Comparison of ENCODE assay signal across 24 mouse cellular contexts in genomic region chr14:75728111-75728510, GRCm38 (mm10).
"Had no signal": no experiment of that assay in that cellular context is flagged by ENCODE, and none has a peak within 500 bp of the region (broad histone marks: within the 10 kb centered on the region; RNA-seq: fewer than 3 reads in every experiment).

No protein-coding gene starts in this region.

- H3K4me1 ChIP-seq: heart, embryonic 10.5 days; heart, embryonic 12.5 days; hindbrain, embryonic 13.5 days; hindbrain, embryonic 15.5 days; kidney, embryonic 15.5 days; limb, embryonic 10.5 days; limb, embryonic 12.5 days; liver, embryonic 15.5 days had no signal

- H3K9ac ChIP-seq: heart, embryonic 12.5 days; hindbrain, embryonic 13.5 days; hindbrain, embryonic 15.5 days; kidney, embryonic 15.5 days; limb, embryonic 12.5 days; liver, embryonic 13.5 days; liver, embryonic 15.5 days had no signal

- H3K4me2 ChIP-seq: heart, embryonic 12.5 days; hindbrain, embryonic 13.5 days; hindbrain, embryonic 15.5 days; kidney, embryonic 15.5 days; limb, embryonic 12.5 days; liver, embryonic 11.5 days; liver, embryonic 13.5 days; liver, embryonic 15.5 days had no signal

- H3K4me3 ChIP-seq: gastrocnemius, adult 2 months; heart, embryonic 10.5 days; heart, embryonic 12.5 days; hindbrain, embryonic 13.5 days; hindbrain, embryonic 15.5 days; kidney, embryonic 15.5 days; left cerebral cortex, adult 2 months; limb, embryonic 10.5 days; limb, embryonic 12.5 days; liver, embryonic 13.5 days; liver, embryonic 15.5 days had no signal

- H3K27ac ChIP-seq: gastrocnemius, adult 2 months; heart, embryonic 10.5 days; hindbrain, embryonic 13.5 days; hindbrain, embryonic 15.5 days; hindbrain, postnatal 0 days; kidney, embryonic 15.5 days; kidney, postnatal 0 days; left cerebral cortex, adult 2 months; limb, embryonic 10.5 days; limb, embryonic 12.5 days; liver, embryonic 13.5 days; liver, embryonic 15.5 days had no signal

- ATAC-seq: hindbrain, postnatal 0 days had no signal

- H3K9me3 ChIP-seq: heart, embryonic 10.5 days; heart, embryonic 12.5 days; hindbrain, embryonic 13.5 days; hindbrain, embryonic 15.5 days; kidney, embryonic 15.5 days; limb, embryonic 10.5 days; limb, embryonic 12.5 days; liver, embryonic 13.5 days; liver, embryonic 15.5 days had no signal

- DNase-seq: gastrocnemius, adult 2 months; gastrocnemius, postnatal 14 days; gastrocnemius, postnatal 36 days; heart, adult 18-20 months; heart, postnatal 10 days; kidney, adult 11 months; kidney, adult 9 months; kidney, postnatal 14 days; kidney, postnatal 36 days; layer of hippocampus, adult 9-11 months; liver; liver, embryonic 13.5 days had no signal

- H3K27me3 ChIP-seq: heart, embryonic 12.5 days; hindbrain, embryonic 13.5 days; hindbrain, embryonic 15.5 days; kidney, embryonic 15.5 days; limb, embryonic 12.5 days; liver, embryonic 13.5 days; liver, embryonic 15.5 days had no signal
